Mouse (Mus musculus) mature B cell (primary cell): ENCODE results near the gene Ttc29.

ENCODE experiments used
- in situ Hi-C: fragments of 300-500 bp; cut with MboI; formaldehyde crosslinking; loops from 2 replicates; pipeline ENCODE4 v1.14.3; 2019

The Ttc29 gene

DNA sequence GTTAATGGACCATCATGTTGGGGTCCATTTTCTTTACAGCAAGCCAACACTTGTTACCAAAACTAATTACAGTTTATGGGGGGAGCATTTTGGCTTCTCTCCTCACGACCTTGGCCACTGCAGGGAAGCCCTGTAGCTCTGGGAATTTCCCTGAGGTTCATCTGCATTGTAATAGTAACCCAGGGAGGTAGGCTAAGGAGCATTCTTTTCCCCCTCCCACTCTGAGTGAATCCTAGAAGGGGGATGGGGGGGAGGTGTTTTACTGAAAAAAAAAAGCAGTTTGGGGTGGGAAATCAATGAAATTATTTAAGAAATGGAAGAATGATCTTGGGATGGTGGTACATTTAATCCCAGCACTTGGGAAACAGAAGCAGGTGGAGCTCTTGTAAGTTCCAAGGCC lies 210.8 kb downstream of the Ttc29 start:
- in situ Hi-C loops, result no loop called here

DNA sequence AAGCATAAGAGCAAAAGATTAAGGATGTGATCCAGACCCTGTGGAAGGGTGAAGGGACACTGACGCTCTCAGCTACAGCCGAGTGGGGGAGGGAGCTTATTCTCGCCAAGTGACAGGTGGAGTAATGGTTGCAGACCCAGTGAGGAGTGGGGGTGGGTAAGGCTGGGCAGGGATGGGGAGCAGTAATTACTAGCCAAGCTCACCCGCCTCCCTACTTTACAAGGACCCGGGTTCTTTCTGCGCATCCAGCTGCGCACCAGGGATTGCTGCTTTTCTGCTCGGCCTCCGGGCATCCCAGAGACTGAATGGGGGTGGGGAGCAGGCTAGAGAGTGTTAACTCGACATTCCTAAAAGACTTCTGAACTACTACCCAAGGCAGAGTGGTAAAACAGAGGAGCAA lies 213.4 kb downstream of the Ttc29 start:
- in situ Hi-C loops, result no loop called here

DNA sequence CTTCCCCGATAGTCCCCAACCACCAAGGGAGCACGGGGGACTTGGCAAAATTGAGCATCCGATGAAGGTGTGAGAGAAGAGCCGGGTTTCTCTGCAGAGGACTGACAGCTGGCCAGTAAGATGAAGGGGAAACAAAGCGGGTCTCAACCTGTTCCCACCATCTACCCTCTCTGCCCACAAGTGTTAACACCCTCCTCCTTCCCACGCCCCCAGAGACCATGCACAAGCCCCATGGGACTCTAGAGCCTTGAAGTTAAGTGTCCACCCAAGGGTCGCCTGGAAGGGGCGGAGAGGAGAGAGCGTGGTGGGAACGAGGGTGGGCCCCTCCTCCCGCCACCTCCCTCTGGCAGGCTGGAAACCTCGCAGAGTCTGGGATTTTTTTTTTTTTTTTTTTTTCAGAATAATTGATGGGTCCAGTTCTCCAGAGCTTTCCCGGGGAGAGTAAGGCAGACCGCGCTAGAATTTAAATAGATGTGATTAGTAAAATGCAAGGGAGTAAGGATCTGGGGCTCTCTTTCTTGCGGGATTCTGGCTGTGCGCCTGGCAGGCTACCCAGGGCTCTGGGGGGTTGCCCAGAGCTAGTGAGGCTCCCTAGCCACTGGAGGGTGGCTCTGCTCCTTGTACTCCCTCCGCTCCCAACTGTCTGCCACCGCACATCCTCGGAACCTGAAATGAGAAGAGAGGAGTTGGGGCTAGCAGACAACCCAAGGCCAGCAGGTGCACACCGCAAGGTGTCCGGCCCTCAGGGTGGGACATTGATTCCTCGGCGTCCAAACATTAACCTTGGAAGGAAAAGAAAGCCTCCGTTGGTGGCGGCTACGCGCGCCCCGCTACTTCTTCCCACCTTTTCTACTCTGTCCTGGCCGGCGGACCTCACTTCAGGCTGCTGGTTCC lies 214.0 kb downstream of the Ttc29 start:
- in situ Hi-C loops, result no loop called here

DNA sequence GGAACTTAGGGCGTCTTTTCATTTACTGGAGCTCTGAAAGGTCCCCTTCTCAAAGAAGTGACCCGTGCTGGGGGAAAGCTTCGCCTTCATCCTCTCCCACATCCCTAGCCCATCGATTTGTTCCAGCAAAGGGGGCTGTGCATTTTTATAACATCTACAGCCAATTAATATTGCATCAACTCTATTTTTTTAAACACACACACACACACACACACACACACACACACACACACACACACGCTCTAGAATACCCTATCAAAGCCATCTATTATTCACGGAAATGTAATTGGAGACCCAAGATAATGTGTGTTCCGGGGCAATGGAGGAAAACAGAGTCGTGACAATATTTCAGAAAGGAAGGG lies 214.7 kb downstream of the Ttc29 start:
- in situ Hi-C loops, result no loop called here

DNA sequence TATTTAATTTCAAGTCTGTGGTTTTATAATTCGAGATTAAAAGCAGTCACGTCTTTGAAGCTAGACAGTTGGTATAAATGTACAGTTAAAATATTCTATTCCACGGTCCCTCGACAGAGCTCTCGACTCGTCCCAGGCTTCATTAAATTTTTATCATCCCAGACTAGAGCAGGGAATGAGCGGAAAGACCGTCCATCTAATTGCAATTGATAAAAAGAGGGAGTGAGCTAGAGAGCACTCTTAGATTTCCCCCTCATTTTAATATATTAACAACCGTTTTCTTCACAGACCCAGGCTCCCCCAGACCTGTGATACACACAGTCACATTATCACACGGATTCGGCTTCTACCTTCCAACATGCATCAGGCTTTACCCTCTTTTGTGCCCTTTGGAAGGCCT lies 215.1 kb downstream of the Ttc29 start:
- in situ Hi-C loops, result no loop called here

DNA sequence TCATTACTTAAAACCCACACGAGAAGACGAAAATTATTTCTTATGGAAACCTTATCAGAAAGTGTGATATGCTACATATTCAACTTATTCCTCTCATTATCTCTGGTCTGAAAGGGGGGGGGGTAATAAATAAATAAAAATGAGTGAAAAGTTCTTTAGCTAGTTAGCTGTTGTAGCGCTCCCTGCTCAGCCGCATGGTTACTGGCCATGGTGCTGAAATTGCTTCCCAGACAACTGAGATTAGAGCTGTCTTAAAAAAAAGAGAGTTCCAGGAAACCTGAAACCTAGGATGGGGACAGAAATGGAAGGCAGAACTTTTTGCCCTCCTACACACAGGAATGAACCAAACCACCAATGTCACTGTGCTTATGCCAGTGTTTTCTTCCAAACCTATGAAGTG lies 218.3 kb downstream of the Ttc29 start:
- in situ Hi-C loops, result no loop called here

DNA sequence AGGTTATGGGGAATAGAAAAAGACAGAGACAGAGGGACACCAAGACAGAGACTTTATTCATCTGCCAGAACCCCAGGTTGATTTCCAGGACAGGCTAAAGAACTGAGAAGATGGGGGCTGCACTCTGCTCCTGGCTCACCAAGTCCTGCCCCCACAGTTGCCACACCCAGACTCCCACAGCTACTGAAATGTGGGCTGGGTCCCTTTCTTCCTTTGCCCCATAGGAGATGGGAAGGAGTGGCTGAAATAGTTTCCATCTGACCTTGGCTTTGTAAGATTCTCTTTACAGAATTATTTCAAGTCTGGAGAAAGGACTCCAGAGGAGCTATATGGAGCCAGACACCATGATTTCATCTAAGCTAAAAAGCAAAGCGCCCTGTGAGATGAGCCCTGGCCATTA lies 219.4 kb downstream of the Ttc29 start:
- in situ Hi-C loops, result no loop called here

DNA sequence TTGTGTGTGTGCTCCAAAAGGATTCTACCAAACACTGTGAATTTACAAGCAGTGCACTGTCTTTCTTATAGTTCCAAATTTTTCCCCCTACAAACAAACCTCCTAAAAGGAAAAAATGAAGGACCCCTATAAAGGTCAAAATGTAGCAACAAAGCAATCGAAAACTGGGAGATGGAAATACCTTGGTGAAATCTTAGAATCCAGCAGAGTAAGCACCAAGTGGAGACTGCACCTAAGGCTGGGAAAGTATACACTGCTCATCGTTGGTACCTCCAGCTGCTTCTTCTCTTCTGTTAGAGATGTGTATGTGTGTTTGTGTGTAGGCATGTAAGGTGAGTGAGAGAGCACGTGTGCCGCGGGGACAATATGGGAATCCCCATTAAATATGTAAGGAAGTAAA lies 220.2 kb downstream of the Ttc29 start:
- in situ Hi-C loops, result no loop called here

DNA sequence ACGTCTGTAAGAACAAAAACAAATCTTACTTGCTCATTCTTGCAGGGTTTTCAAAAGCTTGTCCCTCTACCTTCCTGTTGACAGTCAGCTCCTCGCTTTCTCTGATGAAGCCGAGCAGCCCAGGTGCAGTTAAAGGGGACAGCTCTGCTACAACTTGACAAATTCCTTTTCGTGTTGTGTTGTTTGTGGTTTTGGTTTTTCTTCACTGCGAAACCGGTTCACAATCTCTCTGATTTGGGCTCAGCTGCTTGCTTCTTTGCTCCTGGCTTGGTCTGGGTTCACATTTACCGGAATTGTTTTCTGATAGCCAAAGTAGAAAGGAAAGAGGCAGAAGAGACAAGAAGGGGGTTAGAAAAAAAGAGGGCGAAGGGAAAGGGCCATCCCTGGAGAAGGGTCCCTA lies 221.2 kb downstream of the Ttc29 start:
- in situ Hi-C loops, result no loop called here

DNA sequence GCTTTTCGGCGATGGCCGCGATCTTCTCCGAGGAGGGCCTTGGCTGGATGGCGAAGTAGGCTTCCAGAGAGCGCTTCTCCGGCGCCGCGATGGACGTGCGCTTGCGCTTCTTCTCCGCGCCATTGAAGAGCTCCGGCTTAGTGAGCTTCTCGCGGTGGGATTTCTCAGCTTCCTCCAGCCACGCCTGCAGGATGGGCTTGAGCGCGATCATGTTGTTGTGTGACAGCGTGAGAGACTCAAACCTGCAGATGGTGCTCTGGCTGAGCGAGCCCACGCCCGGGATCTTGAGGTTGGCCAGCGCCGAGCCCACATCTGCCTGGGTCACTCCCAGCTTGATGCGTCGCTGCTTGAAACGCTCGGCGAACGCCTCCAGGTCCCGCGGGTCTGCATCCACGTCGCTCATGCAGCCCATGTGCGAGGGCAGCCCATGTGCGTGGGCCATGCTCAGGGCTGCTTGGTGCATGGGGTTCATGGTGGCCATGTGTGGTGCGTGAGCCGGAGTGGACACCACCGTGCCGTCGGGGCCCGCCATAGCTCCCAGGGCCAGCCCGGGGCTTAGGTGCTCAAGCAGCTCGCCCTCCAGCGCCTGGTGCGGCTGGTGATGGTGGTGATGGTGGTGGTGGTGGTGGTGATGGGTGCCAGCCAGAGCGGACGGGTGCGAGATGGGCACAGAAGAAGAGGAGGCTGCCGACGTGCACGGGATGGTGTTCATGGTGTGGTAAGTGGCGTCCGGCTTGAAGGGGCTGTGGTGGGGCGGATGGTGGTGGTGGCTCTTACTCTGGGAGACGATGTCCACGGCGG lies 221.9 kb downstream of the Ttc29 start:
- in situ Hi-C loops, result no loop called here

DNA sequence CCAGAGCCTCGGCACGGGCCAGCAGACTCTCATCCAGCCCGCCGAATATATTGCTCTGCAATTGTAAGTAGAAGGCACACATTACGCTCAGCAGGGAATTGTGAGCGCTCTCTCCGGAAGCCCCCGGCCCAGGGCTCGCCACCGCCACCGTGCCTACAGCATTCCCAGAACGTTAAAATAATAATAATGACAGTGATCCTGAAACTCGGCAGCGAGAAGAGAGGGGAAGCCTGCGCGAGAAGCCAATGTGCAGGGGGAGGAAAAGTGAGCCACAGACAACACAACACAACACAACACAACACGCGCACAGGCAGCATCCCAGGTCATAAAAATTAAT lies 222.5 kb downstream of the Ttc29 start:
- in situ Hi-C loops, result no loop called here

DNA sequence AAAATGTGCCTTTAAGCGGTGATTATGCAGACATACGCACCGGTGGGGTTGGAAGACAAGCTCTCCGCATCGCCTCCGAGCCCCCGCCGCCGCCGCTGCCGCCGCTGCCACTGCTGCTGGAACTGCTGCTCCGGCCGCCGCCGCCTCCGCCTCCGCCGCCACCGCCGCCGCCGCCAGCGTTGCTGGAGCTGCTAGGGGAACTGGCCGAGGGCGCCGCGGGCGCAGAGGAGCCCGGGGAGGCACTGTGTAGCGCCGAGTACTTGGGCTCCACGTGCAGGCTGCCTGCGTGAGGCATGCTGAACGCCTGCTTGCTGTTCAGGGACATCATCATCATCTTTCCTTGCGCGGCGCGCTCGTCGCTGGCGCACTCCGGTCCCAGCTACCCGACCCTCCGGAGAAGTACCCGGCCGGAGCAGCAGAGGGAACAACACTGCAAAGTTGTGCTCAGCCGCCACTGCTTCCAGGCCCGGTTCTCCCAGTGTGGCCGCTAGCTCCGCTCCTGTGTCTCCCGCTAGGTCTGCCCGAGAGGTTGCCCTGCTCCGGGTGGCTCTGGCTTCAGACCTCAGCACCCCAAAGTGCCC lies 223.1 kb downstream of the Ttc29 start, which contains the start of gene Pou4f2:
Gene Pou4f2 (minus strand): TSS at position 575 of the 581 bp plus-strand sequence.
- in situ Hi-C loops, result no loop called here

DNA sequence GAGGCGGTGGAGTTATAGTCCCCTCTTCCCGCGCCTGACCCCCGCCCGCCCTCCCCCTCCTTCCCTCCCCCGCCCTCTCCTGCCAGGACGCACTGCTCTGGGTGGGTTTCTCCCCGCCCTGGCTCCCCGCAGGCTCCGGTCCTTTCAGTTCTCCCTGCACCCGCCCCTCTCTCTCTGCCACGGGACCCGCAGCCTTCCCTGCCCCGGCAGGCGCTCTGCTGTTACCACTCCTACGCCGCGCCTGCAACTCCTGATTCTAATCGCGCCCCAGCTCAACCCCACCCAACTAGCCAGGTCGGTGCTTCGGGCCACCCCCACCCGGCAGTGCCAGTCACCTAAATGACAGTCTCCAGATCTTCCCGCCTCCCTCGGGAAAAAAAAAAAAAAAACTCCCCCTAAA lies 223.6 kb downstream of the Ttc29 start:
- in situ Hi-C loops, result no loop called here

DNA sequence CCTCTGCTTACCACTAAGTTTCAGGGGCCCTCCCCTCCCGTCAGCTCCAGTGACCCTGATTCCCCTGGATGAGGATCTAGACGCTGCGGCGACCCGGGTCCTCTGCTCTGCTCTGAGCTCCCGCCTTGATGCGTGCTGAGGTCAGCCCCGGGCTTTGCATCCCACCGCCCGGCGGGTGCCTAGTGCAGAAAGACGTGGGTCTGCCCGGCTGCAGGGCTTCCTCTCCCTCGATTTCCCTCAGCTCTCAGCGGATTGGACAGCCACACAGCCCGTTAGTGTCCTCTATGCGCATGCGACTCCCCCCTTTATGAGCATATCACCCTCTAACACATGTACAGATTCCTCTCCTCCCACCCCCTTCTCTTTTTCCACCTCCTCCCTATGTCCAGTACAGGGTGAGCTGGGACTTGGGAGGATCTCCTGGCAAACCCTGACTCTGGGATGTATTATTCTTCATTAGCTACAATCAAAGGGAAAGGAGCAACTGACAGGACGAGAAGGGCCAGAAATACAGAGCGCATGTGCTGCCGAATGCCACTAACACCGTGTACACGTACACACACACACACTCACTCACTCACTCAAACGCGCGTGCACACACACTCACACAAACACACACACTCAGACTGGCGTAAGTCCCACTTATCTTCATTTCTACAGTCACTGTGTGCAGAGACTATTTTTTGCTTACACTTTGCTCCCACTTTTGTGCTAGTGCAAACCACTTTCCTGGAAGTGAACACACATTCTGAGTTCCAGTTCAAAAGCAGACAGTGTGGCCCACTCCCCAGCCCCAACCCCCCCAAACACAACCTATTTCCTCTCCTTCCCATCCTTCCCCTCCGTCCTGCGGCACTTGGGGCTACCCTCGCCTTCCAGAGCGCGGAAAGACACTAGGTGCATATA lies 224.3 kb downstream of the Ttc29 start:
- in situ Hi-C loops, result no loop called here

DNA sequence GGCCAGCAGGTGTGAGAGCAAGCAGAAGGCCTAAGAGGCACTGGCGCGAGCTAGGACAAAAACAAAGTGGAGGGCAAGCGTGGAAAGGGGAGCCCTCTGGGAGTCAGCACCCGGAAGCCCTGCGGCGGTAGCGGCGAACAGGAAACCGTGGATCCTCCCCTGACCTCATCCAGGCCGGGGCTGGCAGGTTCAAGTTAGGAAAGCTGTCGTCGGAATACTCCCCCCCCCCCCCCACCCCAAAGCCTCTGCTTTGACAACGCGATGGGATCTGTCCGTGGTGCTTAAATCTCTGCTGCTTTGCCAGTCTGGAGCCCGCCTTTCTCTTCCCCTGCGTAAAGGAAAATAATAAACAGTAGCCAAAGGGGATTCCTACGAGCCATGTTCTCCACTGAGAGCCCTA lies 225.0 kb downstream of the Ttc29 start:
- in situ Hi-C loops, result no loop called here

DNA sequence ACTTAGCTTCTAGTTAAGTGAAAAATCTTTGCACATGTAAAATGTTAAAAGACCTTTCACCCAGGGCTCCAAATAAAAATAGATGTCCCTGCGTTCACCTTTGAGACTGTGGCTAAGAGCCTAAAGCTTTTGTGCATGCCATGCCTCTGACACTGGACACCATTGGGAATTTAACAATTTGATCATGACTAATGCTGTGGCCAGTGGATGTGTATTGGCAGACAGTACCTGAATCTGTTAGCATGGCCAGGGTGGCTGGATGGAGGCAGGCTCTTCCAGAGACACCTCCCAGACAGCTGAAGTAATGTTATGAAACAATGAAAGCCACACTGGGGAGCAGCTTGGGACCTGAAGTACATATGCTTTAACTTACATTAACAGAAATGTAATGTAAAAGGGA lies 229.7 kb downstream of the Ttc29 start:
- in situ Hi-C loops, result no loop called here
